Mouse (Mus musculus) CD4-positive, CD25-positive, alpha-beta regulatory T cell, adult 4 months (primary cell): ENCODE results near the gene Wdr31. TPM values are rescaled to one million over a fixed set of nuclear protein-coding genes. Genes with fewer than 3 reads are reported as not detected.

Experiments used
- polyA plus RNA-seq, 2 experiments: library from polyadenylated mRNA; unstranded; fragments of 100-300 nt; shearing (Covaris generic); gene quantifications; one replicate each; pipeline ENCODE4 v1.2.1; 2017

Gene Wdr31
- polyA plus RNA-seq, 2 experiments from 2014 or later: 0.56 to 0.82 TPM

Other genes starting within 250 kb of the Wdr31 start
- under 1 TPM in 1 of 2 experiments, not detected in 1; 0.58 TPM for gene Zfp37, start 239.8 kb downstream of the Wdr31 start, polyA plus RNA-seq
- 10 to 100 TPM; 11.1 to 16.4 TPM for gene Slc31a2, start 208.3 kb downstream of the Wdr31 start, polyA plus RNA-seq
- gene Fkbp15, start 110.3 kb downstream of the Wdr31 start, polyA plus RNA-seq: 10 to 100 TPM; 41.5 to 49.5 TPM
- gene Slc31a1, start 110.2 kb downstream of the Wdr31 start, polyA plus RNA-seq: 10 to 100 TPM in 1 of 2 experiments, 1 to 10 TPM in 1; 7.3 to 11.7 TPM
- 10 to 100 TPM; 72.0 to 90.4 TPM for gene Cdc26, start 62.3 kb downstream of the Wdr31 start, polyA plus RNA-seq
- gene Prpf4, start 62.1 kb downstream of the Wdr31 start, polyA plus RNA-seq: 10 to 100 TPM; 20.3 to 28.5 TPM
- under 1 TPM in 1 of 2 experiments, not detected in 1; 0.52 TPM for gene Rnf183, start 35.6 kb downstream of the Wdr31 start, polyA plus RNA-seq
- gene Bspry, start 9.2 kb upstream of the Wdr31 start, polyA plus RNA-seq: 1 to 10 TPM in 1 of 2 experiments, under 1 TPM in 1; 0.73 to 1.5 TPM
- 1 to 10 TPM in 1 of 2 experiments, under 1 TPM in 1; 0.81 to 1.3 TPM for gene Hdhd3, start 32.6 kb upstream of the Wdr31 start, polyA plus RNA-seq
- gene Alad, start 49.0 kb upstream of the Wdr31 start, polyA plus RNA-seq: 10 to 100 TPM; 57.8 to 78.7 TPM
- gene Pole3, start 54.2 kb upstream of the Wdr31 start, polyA plus RNA-seq: 10 to 100 TPM; 27.5 to 27.7 TPM
- not detected for gene 4933430I17Rik, start 54.5 kb upstream of the Wdr31 start, polyA plus RNA-seq
- 10 to 100 TPM; 50.0 to 66.9 TPM for gene Rgs3, start 89.0 kb upstream of the Wdr31 start, polyA plus RNA-seq